Mouse (Mus musculus) forebrain, embryonic 14.5 days (tissue): ENCODE data around the gene Atf7. TPM values are rescaled to one million over a fixed set of nuclear protein-coding genes. Genes with fewer than 3 reads are reported as not detected.

ENCODE experiments used
- ATAC-seq: fragments of 200-750 bp; cut with Nextera tagmentation; 2 replicates; pipeline ENCODE4 v1.8.0; 2017; ENCODE audit warnings: mild to moderate bottlenecking, moderate library complexity
- DNase-seq: peaks from one replicate; pipeline ENCODE4 v3.0.0-alpha.2; 2015; ENCODE audit warnings: low spot score
- H3K27ac ChIP-seq: fragments of 300-500 bp; sonication (generic); 2 replicates; pipeline ENCODE4 v1.5.1; 2014; ENCODE audit warnings: low read depth, mild to moderate bottlenecking, control low read depth, low read length, moderate library complexity
- H3K27me3 ChIP-seq: fragments of 300-500 bp; sonication (generic); replicated peaks from 2 replicates; pipeline ENCODE4 v1.6.1; 2014; ENCODE audit warnings: low read length, control low read depth, mixed read lengths; ENCODE audit not compliant: control insufficient read depth, insufficient read depth
- H3K36me3 ChIP-seq: fragments of 300-500 bp; sonication (generic); 2 replicates; pipeline ENCODE4 v1.6.1; 2014; ENCODE audit warnings: low read length, control low read depth; ENCODE audit not compliant: control insufficient read depth, insufficient read depth
- H3K4me1 ChIP-seq: fragments of 300-500 bp; sonication (generic); 2 replicates; pipeline ENCODE4 v1.6.1; 2014; ENCODE audit warnings: antibody characterized with exemption, low read length, control low read depth; ENCODE audit not compliant: control insufficient read depth, insufficient read depth
- H3K4me2 ChIP-seq: fragments of 300-500 bp; sonication (generic); 2 replicates; pipeline ENCODE4 v1.6.1; 2014; ENCODE audit warnings: mild to moderate bottlenecking, control low read depth, low read length
- H3K4me3 ChIP-seq: fragments of 300-500 bp; sonication (generic); 2 replicates; pipeline ENCODE4 v1.5.1; 2014; ENCODE audit warnings: low read depth, low read length, control low read depth
- H3K9ac ChIP-seq: fragments of 300-500 bp; sonication (generic); 2 replicates; pipeline ENCODE4 v1.6.1; 2014; ENCODE audit warnings: mild to moderate bottlenecking, low read length, control low read depth, moderate library complexity
- H3K9me3 ChIP-seq: fragments of 300-500 bp; sonication (generic); replicated peaks from 2 replicates; pipeline ENCODE4 v1.6.1; 2016; ENCODE audit warnings: low read length, control low read depth, mixed read lengths; ENCODE audit not compliant: control insufficient read depth
- WGBS: fragments of 180-500 bp; shearing (Covaris S2); extraction: QIAGEN DNeasy Blood & Tissue Kit; methylation state at CpG from one replicate; pipeline ENCODE4 v1.1.7; 2014; 5-methylcytosine and 5-hydroxymethylcytosine counted together
- polyA plus RNA-seq: library from polyadenylated mRNA; unstranded; fragments of >200 nt; fragmentation: Nextera tagmentation; extraction: Ambion mirVana; gene quantifications from 2 replicates; pipeline ENCODE4 v1.2.1, GENCODE M21; 2014

Gene Atf7
- polyA plus RNA-seq, 1 experiment from 2014 or later = 12.6 TPM

GRCm38 (mm10) chr15:102547478-102547877 lies 77.8 kb downstream of the Atf7 start:
- no peaks in the 10 kb centered on the region for H3K27me3 ChIP-seq
- no peak overlapping the region for H3K9ac ChIP-seq
- peaks cover 11% of the 10 kb centered on the region; the same call in 1 of the 2 replicates for H3K4me1 ChIP-seq
- H3K9me3 ChIP-seq = no peaks in the 10 kb centered on the region
- DNase-seq (peak; percentile 65), ATAC-seq (peak; percentile 80)
- 57% methylated on average over 3 of the region's 3 CpGs for WGBS
- no peak overlapping the region for H3K4me3 ChIP-seq
- peak overlapping the region; percentile 89 for H3K27ac ChIP-seq
- no peak overlapping the region for H3K4me2 ChIP-seq
- H3K36me3 ChIP-seq = peaks cover 35% of the 10 kb centered on the region

- 62% methylated on average over 3 of the region's 3 CpGs for WGBS
- Histone ChIP-seq H3K36me3 (peaks cover 29% of the 10 kb centered on the region), H3K4me1 (peaks cover 11% of the 10 kb centered on the region; the same call in 1 of the 2 replicates), H3K9ac (no peak overlapping the region), H3K4me3 (no peak overlapping the region), H3K4me2 (no peak overlapping the region), H3K27me3 (no peaks in the 10 kb centered on the region), H3K9me3 (no peaks in the 10 kb centered on the region), H3K27ac (peak overlapping the region; percentile 89)
- peak; percentile 88 for ATAC-seq
- peak; percentile 92 for DNase-seq
Observed at GRCm38 (mm10) chr15:102546677-102547427, 78.4 kb downstream of the Atf7 start.

- Histone ChIP-seq H3K9ac (no peak overlapping the region), H3K4me2 (no peak overlapping the region), H3K4me1 (peaks cover 11% of the 10 kb centered on the region; the same call in 1 of the 2 replicates), H3K27ac (peak overlapping the region; percentile 89), H3K4me3 (no peak overlapping the region), H3K9me3 (no peaks in the 10 kb centered on the region), H3K27me3 (no peaks in the 10 kb centered on the region), H3K36me3 (peaks cover 27% of the 10 kb centered on the region)
- no peak for DNase-seq
- ATAC-seq = no peak
- 76% methylated on average over 3 of the region's 3 CpGs for WGBS
Observed at GRCm38 (mm10) chr15:102546246-102546645, 79.0 kb downstream of the Atf7 start.

- Histone ChIP-seq H3K27ac (no peak overlapping the region), H3K36me3 (peaks cover 37% of the 10 kb centered on the region), H3K4me2 (no peak overlapping the region), H3K9me3 (no peaks in the 10 kb centered on the region), H3K27me3 (no peaks in the 10 kb centered on the region), H3K9ac (no peak overlapping the region), H3K4me1 (peaks cover 11% of the 10 kb centered on the region; the same call in 1 of the 2 replicates), H3K4me3 (no peak overlapping the region)
- DNase-seq (peak; percentile 54), ATAC-seq (no peak)
- 77% methylated on average over 4 of the region's 4 CpGs for WGBS
Observed at GRCm38 (mm10) chr15:102544801-102545200, 80.5 kb downstream of the Atf7 start.

- peaks cover 77% of the 10 kb centered on the region for H3K36me3 ChIP-seq
Observed at GRCm38 (mm10) chr15:102533926-102534325, 91.3 kb downstream of the Atf7 start.

GRCm38 (mm10) chr15:102532106-102532900 lies 93.0 kb downstream of the Atf7 start:
- H3K4me1 ChIP-seq = no peaks in the 10 kb centered on the region
- no peak overlapping the region for H3K9ac ChIP-seq
- DNase-seq (no peak), ATAC-seq (no peak)
- no peak overlapping the region for H3K4me2 ChIP-seq
- no peak overlapping the region for H3K27ac ChIP-seq
- H3K36me3 ChIP-seq = peaks cover 78% of the 10 kb centered on the region
- no peaks in the 10 kb centered on the region for H3K9me3 ChIP-seq
- H3K27me3 ChIP-seq = no peaks in the 10 kb centered on the region
- no peak overlapping the region for H3K4me3 ChIP-seq
- 84% methylated on average over 3 of the region's 3 CpGs for WGBS

More at GRCm38 (mm10) chr15:102533926-102534325, 91.3 kb downstream of the Atf7 start:
- no peak overlapping the region for H3K27ac ChIP-seq
- no peak for DNase-seq
- H3K9ac ChIP-seq = no peak overlapping the region
- no peaks in the 10 kb centered on the region for H3K9me3 ChIP-seq
- H3K4me3 ChIP-seq = no peak overlapping the region
- ATAC-seq = no peak
- H3K27me3 ChIP-seq = no peaks in the 10 kb centered on the region
- H3K4me1 ChIP-seq = no peaks in the 10 kb centered on the region
- WGBS = 93% methylated on average over 7 of the region's 7 CpGs
- no peak overlapping the region for H3K4me2 ChIP-seq

- H3K9ac ChIP-seq = no peak overlapping the region
- no peaks in the 10 kb centered on the region for H3K27me3 ChIP-seq
- peaks cover 74% of the 10 kb centered on the region for H3K36me3 ChIP-seq
- no peaks in the 10 kb centered on the region for H3K9me3 ChIP-seq
- ATAC-seq (no peak), DNase-seq (no peak)
- H3K4me3 ChIP-seq = no peak overlapping the region
- WGBS = 94% methylated on average over 4 of the region's 4 CpGs
- H3K4me2 ChIP-seq = no peak overlapping the region
- H3K4me1 ChIP-seq = no peaks in the 10 kb centered on the region
- H3K27ac ChIP-seq = no peak overlapping the region
Observed at GRCm38 (mm10) chr15:102531586-102531985, 93.7 kb downstream of the Atf7 start.

GRCm38 (mm10) chr15:102530566-102530965 lies 94.7 kb downstream of the Atf7 start:
- no peaks in the 10 kb centered on the region for H3K27me3 ChIP-seq
- no peak for DNase-seq
- ATAC-seq = no peak
- no peak overlapping the region for H3K9ac ChIP-seq
- no peak overlapping the region for H3K27ac ChIP-seq
- WGBS = 86% methylated on average over 4 of the region's 4 CpGs
- H3K36me3 ChIP-seq = peaks cover 68% of the 10 kb centered on the region
- H3K4me1 ChIP-seq = no peaks in the 10 kb centered on the region
- no peaks in the 10 kb centered on the region for H3K9me3 ChIP-seq
- no peak overlapping the region for H3K4me2 ChIP-seq
- no peak overlapping the region for H3K4me3 ChIP-seq

- Histone ChIP-seq H3K4me2 (no peak overlapping the region), H3K4me3 (no peak overlapping the region), H3K9me3 (no peaks in the 10 kb centered on the region), H3K36me3 (peaks cover 71% of the 10 kb centered on the region), H3K9ac (no peak overlapping the region), H3K4me1 (no peaks in the 10 kb centered on the region), H3K27ac (no peak overlapping the region), H3K27me3 (no peaks in the 10 kb centered on the region)
- WGBS = 95% methylated on average over 1 of the region's 1 CpGs
- DNase-seq (no peak), ATAC-seq (no peak)
Observed at GRCm38 (mm10) chr15:102528396-102528795, 96.9 kb downstream of the Atf7 start.
